Mouse (Mus musculus) brain, embryonic 14.5 days (tissue): ENCODE data around the gene Fgf8. TPM values are rescaled to one million over a fixed set of nuclear protein-coding genes. Genes with fewer than 3 reads are reported as not detected.
A peak's percentile ranks its signal among the peaks of the same experiment; 100 is the strongest.

Source experiments
- DNase-seq: peaks from one replicate; pipeline ENCODE4 v3.0.0-alpha.2; 2011; ENCODE audit warnings: low read depth
- CTCF ChIP-seq: fragments of 200-500 bp; IDR thresholded peaks from 2 replicates; pipeline ENCODE4 v1.5.1; 2012; ENCODE audit warnings: inconsistent platforms, mild to moderate bottlenecking, moderate library complexity, borderline replicate concordance; ENCODE audit not compliant: insufficient read depth, insufficient read length; ENCODE audit errors: extremely low read depth
- POLR2A ChIP-seq: fragments of 200-500 bp; IDR thresholded peaks from 2 replicates; pipeline ENCODE4 v1.6.1; 2012; ENCODE audit warnings: mild to moderate bottlenecking, inconsistent platforms, borderline replicate concordance; ENCODE audit not compliant: poor library complexity, insufficient read depth, insufficient read length, severe bottlenecking; ENCODE audit errors: extremely low read depth
- polyA plus RNA-seq: library from polyadenylated mRNA; depleted of rRNA; stranded (reverse); fragments of >200 nt; gene quantifications from 2 replicates; pipeline ENCODE4 v1.2.3, GENCODE M21; 2012

The Fgf8 gene
- polyA plus RNA-seq, 1 experiment, result 1.8 TPM

- peak; percentile 88 for DNase-seq
- TF ChIP-seq CTCF, result peak; percentile 91
- no peak for TF ChIP-seq POLR2A
These were observed 4.5 kb upstream of the Fgf8 start for GRCm38 (mm10) chr19:45747028-45747867.

GRCm38 (mm10) chr19:45746153-45747020, 3.7 kb upstream of the Fgf8 start:
- DNase-seq, result peak; percentile 60
- no peak for TF ChIP-seq POLR2A
- TF ChIP-seq CTCF, result peak; percentile 86

GRCm38 (mm10) chr19:45745344-45746152, 2.8 kb upstream of the Fgf8 start:
- TF ChIP-seq CTCF (no peak), POLR2A (no peak)
- DNase-seq, result no peak

- TF ChIP-seq CTCF (no peak), POLR2A (no peak)
- no peak for DNase-seq
These were observed 904 bp upstream of the Fgf8 start for GRCm38 (mm10) chr19:45743619-45744018.

- DNase-seq, result no peak
These were observed 365 bp upstream of the Fgf8 start for GRCm38 (mm10) chr19:45742984-45743575.

GRCm38 (mm10) chr19:45741431-45742217, 1.1 kb downstream of the Fgf8 start:
- TF ChIP-seq POLR2A (no peak), CTCF (no peak)
- DNase-seq, result no peak

More at GRCm38 (mm10) chr19:45742984-45743575, 365 bp upstream of the Fgf8 start:
- TF ChIP-seq CTCF (no peak), POLR2A (no peak)

- DNase-seq, result no peak
- no peak for TF ChIP-seq POLR2A
- no peak for TF ChIP-seq CTCF
These were observed 1.9 kb downstream of the Fgf8 start for GRCm38 (mm10) chr19:45740817-45741216.

GRCm38 (mm10) chr19:45740233-45740632, 2.5 kb downstream of the Fgf8 start:
- no peak for DNase-seq
- TF ChIP-seq CTCF (no peak), POLR2A (no peak)

GRCm38 (mm10) chr19:45738521-45738920, 4.2 kb downstream of the Fgf8 start:
- no peak for DNase-seq
- TF ChIP-seq POLR2A (no peak), CTCF (no peak)

- no peak for TF ChIP-seq POLR2A
- TF ChIP-seq CTCF, result no peak
- no peak for DNase-seq
These were observed 4.8 kb downstream of the Fgf8 start for GRCm38 (mm10) chr19:45737846-45738484.
